Mouse (Mus musculus): ENCODE measurements at regions not wholly inside any gene's neighbourhood (a gene's known extent, or its start where the extent isn't known, plus 50 kb on each side); places are given as distances from the start of the nearest gene placed in this dataset.
A peak's percentile ranks its signal among the peaks of the same experiment; 100 is the strongest.

GRCm38 (mm10) chr13:107882337-107882736 is 161.9 kb upstream of the Smim15 start:
- H3K4me3 ChIP-seq (ENCODE audit: insufficient read depth in 1 of 2, low read depth in 1 of 2, low read length in 2 of 2, poor library complexity in 1 of 2, severe bottlenecking in 1 of 2): no peak overlapping the region
- no peaks in the 10 kb centered on the region for H3K9me3 ChIP-seq (ENCODE audit: control insufficient read depth, insufficient read depth, low read depth, low read length)
- TF ChIP-seq HCFC1 (IDR thresholded peaks at IDR 0.05; ENCODE audit: borderline replicate concordance, insufficient read depth, low read length) (no peak), ZC3H11A (IDR thresholded peaks at IDR 0.05; ENCODE audit: borderline replicate concordance, low read depth, low read length) (no peak), ZNF384 (IDR thresholded peaks at IDR 0.05; ENCODE audit: low read depth, low read length) (no peak), CHD2 (IDR thresholded peaks at IDR 0.05; ENCODE audit: low read depth, low read length) (no peak)
- in situ Hi-C loops (cut with MboI; ENCODE audit: low sequenced_read_pairs in 2 of 2, unreplicated experiment in 2 of 2): no loop called here
- H3K36me3 ChIP-seq (ENCODE audit: control insufficient read depth, insufficient read depth, low read length, poor library complexity, severe bottlenecking): no peaks in the 10 kb centered on the region
- DNase-seq (ENCODE audit: low read depth, low spot score): no peak
- no peak overlapping the region for H3K9ac ChIP-seq (ENCODE audit: insufficient read depth, low read depth, low read length, poor library complexity, severe bottlenecking)
- no peaks in the 10 kb centered on the region for H3K4me1 ChIP-seq (ENCODE audit: control insufficient read depth in 2 of 2, insufficient read depth in 2 of 2, low read length in 2 of 2, poor library complexity in 1 of 2)
- H3K27ac ChIP-seq (ENCODE audit: insufficient read depth, low read depth, low read length, poor library complexity, severe bottlenecking): no peak overlapping the region

DNA sequence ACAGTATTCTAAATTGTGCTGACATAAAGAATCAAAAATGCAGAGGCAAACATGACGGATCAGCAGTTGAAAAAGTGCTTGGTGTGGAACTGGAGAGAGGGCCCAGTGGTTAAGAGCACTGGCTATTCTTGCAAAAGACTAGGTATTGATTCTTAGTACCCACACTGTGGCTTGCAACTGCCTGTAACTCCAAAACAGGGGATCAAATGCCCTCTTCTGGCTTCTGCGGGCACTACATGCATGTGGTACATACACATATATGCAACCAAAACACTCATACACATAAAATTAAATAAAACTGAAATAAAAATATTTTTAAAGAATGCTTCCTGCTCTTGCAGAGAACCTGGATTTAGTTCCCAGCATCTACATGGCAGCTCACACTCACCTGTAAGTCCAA is 163.7 kb upstream of the Smim15 start:
- Histone ChIP-seq H3K4me3 (ENCODE audit: insufficient read depth in 1 of 2, low read depth in 1 of 2, low read length in 2 of 2, poor library complexity in 1 of 2, severe bottlenecking in 1 of 2) (no peak overlapping the region), H3K9ac (ENCODE audit: insufficient read depth, low read depth, low read length, poor library complexity, severe bottlenecking) (no peak overlapping the region), H3K4me1 (ENCODE audit: control insufficient read depth in 2 of 2, insufficient read depth in 2 of 2, low read length in 2 of 2, poor library complexity in 1 of 2) (no peaks in the 10 kb centered on the region), H3K9me3 (ENCODE audit: control insufficient read depth, insufficient read depth, low read depth, low read length) (no peaks in the 10 kb centered on the region), H3K27ac (ENCODE audit: insufficient read depth, low read depth, low read length, poor library complexity, severe bottlenecking) (no peak overlapping the region), H3K36me3 (ENCODE audit: control insufficient read depth, insufficient read depth, low read length, poor library complexity, severe bottlenecking) (no peaks in the 10 kb centered on the region)
- DNase-seq (ENCODE audit: low read depth, low spot score): no peak
- in situ Hi-C loops (cut with MboI; ENCODE audit: low sequenced_read_pairs in 2 of 2, unreplicated experiment in 2 of 2): no loop called here
- no peak for TF ChIP-seq ZC3H11A (IDR thresholded peaks at IDR 0.05; ENCODE audit: borderline replicate concordance, low read depth, low read length)
- TF ChIP-seq ZNF384 (IDR thresholded peaks at IDR 0.05; ENCODE audit: low read depth, low read length): no peak
- no peak for TF ChIP-seq CHD2 (IDR thresholded peaks at IDR 0.05; ENCODE audit: low read depth, low read length)
- TF ChIP-seq HCFC1 (IDR thresholded peaks at IDR 0.05; ENCODE audit: borderline replicate concordance, insufficient read depth, low read length): no peak
- no peak for TF ChIP-seq MAFK (IDR thresholded peaks at IDR 0.05; ENCODE audit: insufficient read depth, low read depth, low read length)

DNA sequence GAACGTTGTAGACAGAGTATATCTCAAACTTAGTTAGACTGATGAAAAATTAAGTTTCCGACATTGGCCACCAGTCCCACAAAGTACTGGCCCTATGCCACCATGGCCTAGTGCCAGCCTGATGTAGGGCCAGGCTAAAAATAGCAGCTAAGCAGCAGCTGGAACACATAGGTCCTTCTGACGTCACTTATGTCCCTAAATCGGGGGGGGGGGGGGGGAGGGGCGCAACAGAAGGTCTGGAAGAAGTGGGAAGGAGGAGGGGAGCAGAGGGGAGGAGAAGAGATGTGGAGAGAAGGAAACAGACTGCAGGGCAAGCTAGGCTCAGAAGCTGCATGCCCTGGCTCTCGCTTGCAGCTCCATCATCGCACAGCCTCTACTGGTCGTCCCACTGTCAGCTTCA is 164.7 kb upstream of the Smim15 start:
- no peaks in the 10 kb centered on the region for H3K9me3 ChIP-seq (ENCODE audit: control insufficient read depth, insufficient read depth, low read depth, low read length)
- in situ Hi-C loops (cut with MboI; ENCODE audit: low sequenced_read_pairs in 2 of 2, unreplicated experiment in 2 of 2): no loop called here
- no peak for TF ChIP-seq ZNF384 (IDR thresholded peaks at IDR 0.05; ENCODE audit: low read depth, low read length)
- TF ChIP-seq CHD2 (IDR thresholded peaks at IDR 0.05; ENCODE audit: low read depth, low read length): no peak
- TF ChIP-seq HCFC1 (IDR thresholded peaks at IDR 0.05; ENCODE audit: borderline replicate concordance, insufficient read depth, low read length): no peak
- TF ChIP-seq ZC3H11A (IDR thresholded peaks at IDR 0.05; ENCODE audit: borderline replicate concordance, low read depth, low read length): no peak
- no peak for TF ChIP-seq MAFK (IDR thresholded peaks at IDR 0.05; ENCODE audit: insufficient read depth, low read depth, low read length)
- no peaks in the 10 kb centered on the region for H3K4me1 ChIP-seq (ENCODE audit: control insufficient read depth in 2 of 2, insufficient read depth in 2 of 2, low read length in 2 of 2, poor library complexity in 1 of 2)
- no peak for DNase-seq (ENCODE audit: low read depth, low spot score)
- no peak overlapping the region for H3K4me3 ChIP-seq (ENCODE audit: insufficient read depth in 1 of 2, low read depth in 1 of 2, low read length in 2 of 2, poor library complexity in 1 of 2, severe bottlenecking in 1 of 2)
- H3K27ac ChIP-seq (ENCODE audit: insufficient read depth, low read depth, low read length, poor library complexity, severe bottlenecking): no peak overlapping the region
- H3K36me3 ChIP-seq (ENCODE audit: control insufficient read depth, insufficient read depth, low read length, poor library complexity, severe bottlenecking): no peaks in the 10 kb centered on the region
- no peak overlapping the region for H3K9ac ChIP-seq (ENCODE audit: insufficient read depth, low read depth, low read length, poor library complexity, severe bottlenecking)

DNA sequence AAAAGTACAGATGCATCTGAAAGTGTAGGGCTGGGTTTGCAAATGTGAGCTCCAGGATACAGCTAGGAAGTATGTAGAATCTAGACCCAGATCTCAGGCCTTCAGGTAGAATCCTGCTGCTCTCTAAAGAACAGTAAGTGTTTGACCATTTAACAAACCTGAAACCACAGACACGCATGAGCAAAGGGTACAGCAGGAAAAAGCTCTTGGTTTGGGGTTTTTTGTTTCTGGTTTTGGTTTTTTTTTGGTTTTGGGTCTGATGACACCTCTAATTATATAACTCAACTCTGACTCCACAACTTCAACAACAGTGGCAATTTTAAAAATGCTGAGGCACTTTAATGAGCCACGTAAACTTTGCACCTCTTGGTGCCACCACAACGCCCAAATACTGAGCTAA is 165.3 kb upstream of the Smim15 start:
- Histone ChIP-seq H3K9ac (ENCODE audit: insufficient read depth, low read depth, low read length, poor library complexity, severe bottlenecking) (no peak overlapping the region), H3K36me3 (ENCODE audit: control insufficient read depth, insufficient read depth, low read length, poor library complexity, severe bottlenecking) (no peaks in the 10 kb centered on the region), H3K9me3 (ENCODE audit: control insufficient read depth, insufficient read depth, low read depth, low read length) (no peaks in the 10 kb centered on the region), H3K4me3 (ENCODE audit: insufficient read depth in 1 of 2, low read depth in 1 of 2, low read length in 2 of 2, poor library complexity in 1 of 2, severe bottlenecking in 1 of 2) (no peak overlapping the region), H3K27ac (ENCODE audit: insufficient read depth, low read depth, low read length, poor library complexity, severe bottlenecking) (no peak overlapping the region), H3K4me1 (ENCODE audit: control insufficient read depth in 2 of 2, insufficient read depth in 2 of 2, low read length in 2 of 2, poor library complexity in 1 of 2) (peaks cover 0 to under 1% of the 10 kb centered on the region in 2 experiments; a peak in 1 of 4 replicates)
- TF ChIP-seq ZC3H11A (IDR thresholded peaks at IDR 0.05; ENCODE audit: borderline replicate concordance, low read depth, low read length): no peak
- TF ChIP-seq ZNF384 (IDR thresholded peaks at IDR 0.05; ENCODE audit: low read depth, low read length): no peak
- TF ChIP-seq HCFC1 (IDR thresholded peaks at IDR 0.05; ENCODE audit: borderline replicate concordance, insufficient read depth, low read length): no peak
- no peak for TF ChIP-seq MAFK (IDR thresholded peaks at IDR 0.05; ENCODE audit: insufficient read depth, low read depth, low read length)
- no peak for TF ChIP-seq CHD2 (IDR thresholded peaks at IDR 0.05; ENCODE audit: low read depth, low read length)
- in situ Hi-C loops (cut with MboI; ENCODE audit: low sequenced_read_pairs in 2 of 2, unreplicated experiment in 2 of 2): no loop called here
- DNase-seq (ENCODE audit: low read depth, low spot score): no peak

- H3K4me1 ChIP-seq (ENCODE audit: control insufficient read depth in 2 of 2, insufficient read depth in 2 of 2, low read length in 2 of 2, poor library complexity in 1 of 2): peaks cover 0 to 6% of the 10 kb centered on the region in 2 experiments; a peak in 2 of 4 replicates
- DNase-seq (ENCODE audit: low read depth, low spot score): peak; percentile 19
- in situ Hi-C loops (cut with MboI; ENCODE audit: low sequenced_read_pairs in 2 of 2, unreplicated experiment in 2 of 2): no loop called here
- no peak overlapping the region for H3K4me3 ChIP-seq (ENCODE audit: insufficient read depth in 1 of 2, low read depth in 1 of 2, low read length in 2 of 2, poor library complexity in 1 of 2, severe bottlenecking in 1 of 2)
- no peak overlapping the region for H3K9ac ChIP-seq (ENCODE audit: insufficient read depth, low read depth, low read length, poor library complexity, severe bottlenecking)
- no peaks in the 10 kb centered on the region for H3K9me3 ChIP-seq (ENCODE audit: control insufficient read depth, insufficient read depth, low read depth, low read length)
- no peaks in the 10 kb centered on the region for H3K36me3 ChIP-seq (ENCODE audit: control insufficient read depth, insufficient read depth, low read length, poor library complexity, severe bottlenecking)
- TF ChIP-seq MAFK (IDR thresholded peaks at IDR 0.05; ENCODE audit: insufficient read depth, low read depth, low read length) (no peak), HCFC1 (IDR thresholded peaks at IDR 0.05; ENCODE audit: borderline replicate concordance, insufficient read depth, low read length) (no peak), CHD2 (IDR thresholded peaks at IDR 0.05; ENCODE audit: low read depth, low read length) (no peak), ZC3H11A (IDR thresholded peaks at IDR 0.05; ENCODE audit: borderline replicate concordance, low read depth, low read length) (no peak), ZNF384 (IDR thresholded peaks at IDR 0.05; ENCODE audit: low read depth, low read length) (no peak)
- no peak overlapping the region for H3K27ac ChIP-seq (ENCODE audit: insufficient read depth, low read depth, low read length, poor library complexity, severe bottlenecking)
Observed at GRCm38 (mm10) chr13:107873244-107873667, 171.0 kb upstream of the Smim15 start.
